Mouse (Mus musculus) G1E (cell line): Measurements from ENCODE around the gene Ptpn13. TPM values are rescaled to one million over a fixed set of nuclear protein-coding genes. Genes with fewer than 3 reads are reported as not detected.

Experiments used
- ATAC-seq: 2 replicates; pipeline ENCODE4 v1.8.0; 2016; ENCODE audit warnings: mild to moderate bottlenecking; ENCODE audit not compliant: insufficient number of reproducible peaks, poor library complexity, low FRiP score, severe bottlenecking; ENCODE audit errors: extremely low read depth
- DNase-seq: peaks from one replicate; pipeline ENCODE4 v3.0.0; 2012; ENCODE audit warnings: low spot score
- H3K27me3 ChIP-seq: 2 replicates; pipeline ENCODE4 v1.6.1; 2012; ENCODE audit warnings: mild to moderate bottlenecking, low read length, inconsistent platforms; ENCODE audit not compliant: insufficient read depth
- H3K36me3 ChIP-seq: replicated peaks from 2 replicates; pipeline ENCODE3; 2012; ENCODE audit warnings: mild to moderate bottlenecking, inconsistent platforms
- H3K4me1 ChIP-seq: 2 replicates; pipeline ENCODE4 v1.6.1; 2012; ENCODE audit warnings: low read depth, low read length, inconsistent platforms, mixed read lengths; ENCODE audit not compliant: insufficient read depth
- H3K4me3 ChIP-seq: 2 replicates; pipeline ENCODE4 v1.5.1; 2012; ENCODE audit warnings: low read depth, mild to moderate bottlenecking, inconsistent platforms, low read length, moderate library complexity, mixed read lengths
- H3K9me3 ChIP-seq: replicated peaks from 2 replicates; pipeline ENCODE4 v1.6.1; 2012; ENCODE audit warnings: inconsistent platforms
- CTCF ChIP-seq: IDR thresholded peaks from 2 replicates; pipeline ENCODE4 v1.5.1; 2012; ENCODE audit warnings: low read depth, low read length, inconsistent platforms, mixed read lengths
- GATA1 ChIP-seq: IDR thresholded peaks from 2 replicates; pipeline ENCODE4 v1.6.1; 2012; ENCODE audit warnings: borderline replicate concordance, low read length, inconsistent platforms, mixed read lengths
- GATA2 ChIP-seq: IDR thresholded peaks from 2 replicates; pipeline ENCODE4 v1.6.1; 2012; ENCODE audit warnings: low read depth, low read length, inconsistent platforms, borderline replicate concordance
- POLR2AphosphoS5 ChIP-seq: IDR thresholded peaks from 2 replicates; pipeline ENCODE4 v1.6.1; 2012; ENCODE audit warnings: low read depth, low read length, inconsistent platforms; ENCODE audit not compliant: insufficient replicate concordance
- TAL1 ChIP-seq: conservative IDR thresholded peaks from 2 replicates; pipeline ENCODE4 v1.6.1; 2012; ENCODE audit warnings: low read depth, low read length, inconsistent platforms, mixed read lengths
- polyA plus RNA-seq: library from polyadenylated mRNA; stranded (reverse); fragments of >175 nt; gene quantifications from 2 replicates; pipeline ENCODE4 v1.2.3, GENCODE M21; 2012
- total RNA-seq, 2 experiments: library from RNA; stranded (forward) in 1 of 2; stranded (reverse) in 1 of 2; fragments of 200-1000 nt in 1 of 2; fragments of >200 nt in 1 of 2; fragmentation: Nextera tagmentation in 1 of 2; gene quantifications; 2 replicates each; pipeline ENCODE4 v1.2.3; 2014 to 2017

The Ptpn13 gene
- total and polyA plus RNA-seq, 3 experiments, result 0.27 TPM; not detected in 2

DNA sequence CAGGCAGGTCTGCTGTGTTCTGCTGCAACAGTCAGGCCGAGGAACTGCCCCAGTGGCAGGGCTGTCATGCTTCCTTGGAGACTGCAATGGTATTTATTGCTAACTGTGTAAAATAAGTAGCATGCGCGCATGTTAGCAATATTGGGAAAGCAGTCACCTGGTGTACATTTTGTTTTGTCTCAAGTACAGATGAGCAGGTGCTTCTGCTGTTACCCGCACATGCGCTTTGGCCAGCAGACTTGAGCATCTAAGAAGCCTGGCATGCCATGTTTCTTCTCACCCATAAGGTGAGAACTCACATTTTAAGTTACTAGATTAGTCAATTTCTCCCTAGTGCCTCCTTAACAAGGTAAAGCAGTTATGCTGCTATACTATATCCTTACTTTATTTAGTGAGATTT, 72.1 kb downstream of the Ptpn13 start:
- ATAC-seq (no peak), DNase-seq (no peak)
- no peak for TF ChIP-seq CTCF
- no peak for TF ChIP-seq GATA2
- TF ChIP-seq TAL1, result no peak
- TF ChIP-seq GATA1, result no peak
- no peak for TF ChIP-seq POLR2AphosphoS5
- H3K9me3 ChIP-seq, result peaks cover 40% of the 10 kb centered on the region
- H3K4me1 ChIP-seq, result no peaks in the 10 kb centered on the region
- H3K27me3 ChIP-seq, result no peaks in the 10 kb centered on the region
- H3K36me3 ChIP-seq, result no peaks in the 10 kb centered on the region
- no peak overlapping the region for H3K4me3 ChIP-seq

DNA sequence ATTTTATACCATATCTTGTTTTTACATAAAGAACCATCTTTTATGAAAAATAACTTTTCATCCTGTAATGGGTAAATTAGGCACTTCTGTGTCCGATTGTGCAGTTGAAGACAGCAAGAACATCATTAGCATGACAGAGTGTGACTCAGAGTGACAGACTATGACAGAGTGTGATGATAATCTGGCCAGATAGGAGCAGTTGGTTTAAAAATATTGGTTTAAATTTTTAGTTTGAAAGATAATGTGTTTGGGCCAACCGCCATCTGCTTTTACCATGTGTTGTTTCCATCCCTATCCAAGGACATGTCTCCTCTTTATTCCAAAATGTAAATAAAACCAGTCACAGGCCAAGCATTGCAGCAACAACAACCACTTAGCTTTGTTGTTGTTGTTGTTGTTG, 72.5 kb downstream of the Ptpn13 start:
- H3K27me3 ChIP-seq, result no peaks in the 10 kb centered on the region
- TF ChIP-seq GATA1 (no peak), CTCF (no peak), GATA2 (no peak), POLR2AphosphoS5 (no peak)
- ATAC-seq, result no peak
- DNase-seq, result no peak
- no peaks in the 10 kb centered on the region for H3K4me1 ChIP-seq
- H3K9me3 ChIP-seq, result peaks cover 37% of the 10 kb centered on the region
- H3K36me3 ChIP-seq, result no peaks in the 10 kb centered on the region
- H3K4me3 ChIP-seq, result no peak overlapping the region

DNA sequence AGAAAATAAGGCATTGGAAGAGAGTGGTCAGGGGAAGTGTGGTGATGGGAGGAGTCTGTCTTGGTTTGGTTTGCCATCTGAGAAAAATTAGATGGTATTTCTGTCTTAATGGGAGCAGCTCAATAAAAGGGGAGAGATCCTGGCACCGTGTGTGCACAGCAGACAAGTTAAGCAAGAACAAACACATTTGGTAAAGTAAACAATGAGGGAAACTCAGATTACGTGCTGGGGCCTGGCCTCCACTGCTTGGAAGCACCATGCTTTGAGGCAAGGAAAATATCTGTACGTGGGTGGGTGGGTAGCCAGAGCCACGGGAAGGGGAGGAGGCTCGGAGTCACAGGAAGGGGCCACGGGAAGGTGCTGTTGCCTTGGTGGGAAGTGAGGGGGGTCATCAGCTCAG, 74.3 kb downstream of the Ptpn13 start:
- TF ChIP-seq GATA2 (no peak), CTCF (no peak), GATA1 (no peak), POLR2AphosphoS5 (no peak), TAL1 (no peak)
- no peaks in the 10 kb centered on the region for H3K27me3 ChIP-seq
- H3K4me1 ChIP-seq, result no peaks in the 10 kb centered on the region
- no peaks in the 10 kb centered on the region for H3K36me3 ChIP-seq
- ATAC-seq, result no peak
- no peak overlapping the region for H3K4me3 ChIP-seq
- H3K9me3 ChIP-seq, result peaks cover 36% of the 10 kb centered on the region
- DNase-seq, result no peak

DNA sequence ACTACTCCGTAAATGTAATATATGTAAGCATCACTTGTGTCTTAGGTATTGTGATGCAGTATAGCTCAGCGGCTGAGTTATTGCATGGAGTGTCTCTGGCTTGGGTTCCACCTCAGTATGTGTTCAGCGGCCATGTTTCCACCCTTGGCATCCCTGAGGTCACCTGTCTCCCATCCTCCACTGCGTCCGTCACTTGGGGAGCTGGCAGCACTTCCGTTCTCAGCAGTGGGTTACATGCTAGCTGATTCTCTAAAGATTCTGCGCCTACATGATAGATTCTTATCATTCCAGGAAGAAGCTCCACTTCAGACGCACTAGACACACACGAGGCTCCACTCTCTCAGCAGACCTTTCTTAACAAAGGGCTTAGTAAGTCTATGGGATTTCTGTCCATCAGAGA, 76.1 kb downstream of the Ptpn13 start:
- DNase-seq, result no peak
- no peak for ATAC-seq

DNA sequence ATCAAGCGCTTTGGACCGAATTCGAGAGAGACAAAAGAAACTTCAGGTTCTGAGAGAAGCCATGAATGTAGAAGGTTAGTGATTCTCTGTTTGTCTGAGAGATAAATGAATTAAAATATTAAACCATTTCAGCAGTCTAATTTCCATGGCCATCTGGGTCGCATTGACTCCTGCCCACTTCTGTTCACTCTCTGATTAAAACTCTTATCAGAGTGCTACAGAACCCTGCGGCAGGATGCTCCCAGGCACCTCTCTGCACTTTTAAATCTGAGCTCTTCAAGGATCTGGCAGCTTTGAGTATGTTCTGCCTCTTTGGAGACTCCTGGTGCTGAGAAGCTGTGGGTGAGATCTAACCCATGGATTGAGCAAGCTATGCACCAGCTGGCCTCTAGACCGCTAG, 76.8 kb downstream of the Ptpn13 start:
- no peaks in the 10 kb centered on the region for H3K4me1 ChIP-seq
- TF ChIP-seq GATA1 (no peak), CTCF (no peak)
- ATAC-seq, result no peak
- no peak for DNase-seq
- H3K4me3 ChIP-seq, result no peak overlapping the region
- no peaks in the 10 kb centered on the region for H3K27me3 ChIP-seq
- no peaks in the 10 kb centered on the region for H3K36me3 ChIP-seq
- peaks cover 32% of the 10 kb centered on the region for H3K9me3 ChIP-seq

More for the DNA sequence above, 76.1 kb downstream of the Ptpn13 start:
- no peaks in the 10 kb centered on the region for H3K36me3 ChIP-seq
- no peaks in the 10 kb centered on the region for H3K4me1 ChIP-seq
- peaks cover 32% of the 10 kb centered on the region for H3K9me3 ChIP-seq
- no peaks in the 10 kb centered on the region for H3K27me3 ChIP-seq
- H3K4me3 ChIP-seq, result no peak overlapping the region
- TF ChIP-seq GATA2 (no peak), GATA1 (no peak), CTCF (no peak), POLR2AphosphoS5 (no peak), TAL1 (no peak)

DNA sequence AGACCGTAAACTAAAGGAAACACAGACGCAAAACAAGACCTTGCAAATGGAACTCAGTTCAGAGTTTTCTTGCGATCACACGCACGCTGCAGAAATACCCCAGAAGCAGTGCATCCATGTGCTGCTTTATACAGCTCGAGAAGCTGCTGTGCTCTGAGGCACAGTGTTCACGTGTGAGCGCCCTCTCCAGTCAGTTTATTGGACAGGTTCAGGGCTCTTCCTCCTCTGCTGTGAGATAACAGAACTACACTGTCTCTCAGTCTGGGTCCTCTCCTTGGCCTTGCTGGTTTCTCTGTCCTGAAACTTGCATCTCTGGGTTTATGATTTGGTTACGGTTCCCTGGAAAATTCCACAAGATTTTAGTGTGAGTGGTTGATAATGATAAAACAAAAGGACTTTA, 88.2 kb downstream of the Ptpn13 start:
- no peak for ATAC-seq
- no peak overlapping the region for H3K4me3 ChIP-seq

DNA sequence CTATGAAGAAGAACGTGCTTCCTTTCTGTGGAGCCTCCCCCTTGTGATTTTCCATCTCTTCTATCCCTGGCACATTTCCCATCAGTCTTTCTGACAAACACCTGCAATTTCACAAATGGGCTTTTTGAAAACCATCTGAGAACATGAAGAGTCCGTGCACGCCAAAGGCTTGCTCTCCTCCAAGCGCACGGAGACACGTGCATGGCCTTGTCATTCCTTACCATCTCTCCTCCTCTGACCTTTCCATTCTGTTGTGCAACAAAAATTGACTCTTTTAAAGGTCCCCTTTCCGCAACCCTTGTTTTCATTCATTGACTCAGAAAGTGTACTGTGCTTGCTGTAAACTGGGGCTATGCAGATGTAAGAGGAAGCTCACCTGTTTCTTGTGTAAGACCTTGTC, 89.4 kb downstream of the Ptpn13 start:
- ATAC-seq (no peak), DNase-seq (no peak)
- no peaks in the 10 kb centered on the region for H3K4me1 ChIP-seq
- no peaks in the 10 kb centered on the region for H3K36me3 ChIP-seq
- no peak overlapping the region for H3K4me3 ChIP-seq
- H3K27me3 ChIP-seq, result no peaks in the 10 kb centered on the region
- no peak for TF ChIP-seq GATA1
- TF ChIP-seq GATA2, result no peak
- TF ChIP-seq TAL1, result no peak
- TF ChIP-seq CTCF, result no peak
- no peak for TF ChIP-seq POLR2AphosphoS5
- peaks cover 31% of the 10 kb centered on the region for H3K9me3 ChIP-seq

More for the DNA sequence above, 88.2 kb downstream of the Ptpn13 start:
- H3K36me3 ChIP-seq, result no peaks in the 10 kb centered on the region
- no peaks in the 10 kb centered on the region for H3K4me1 ChIP-seq
- peaks cover 28% of the 10 kb centered on the region for H3K9me3 ChIP-seq
- H3K27me3 ChIP-seq, result no peaks in the 10 kb centered on the region
- no peak for DNase-seq
- TF ChIP-seq POLR2AphosphoS5, result no peak
- TF ChIP-seq GATA2, result no peak
